Mouse (Mus musculus): ENCODE data around the gene Ccr2. TPM values are rescaled to one million over a fixed set of nuclear protein-coding genes. Genes with fewer than 3 reads are reported as not detected.

Gene Ccr2
- polyA plus RNA-seq (2012; rRNA removed): 0.16 and 0.48 TPM in 2 replicates

DNA sequence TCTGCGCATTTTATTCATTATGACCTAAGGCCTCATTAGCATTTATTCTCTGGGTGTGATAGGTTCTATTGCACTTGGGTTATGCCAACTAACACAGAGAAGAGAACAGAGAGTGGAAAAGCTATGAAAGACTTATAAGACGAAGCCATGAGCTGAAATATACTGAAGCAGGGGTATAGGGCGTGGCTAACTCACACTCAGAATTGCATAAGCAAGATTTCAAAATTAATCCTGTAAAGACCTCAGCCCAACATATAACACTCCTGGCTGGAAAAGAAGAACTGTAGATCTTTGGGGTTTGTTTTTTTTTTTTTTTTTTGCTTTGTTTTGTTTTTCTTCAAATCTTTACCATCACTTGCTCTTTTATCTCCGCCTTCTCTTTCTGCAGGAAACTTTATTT is at the start of gene Ccr2:
Ccr2 (plus strand) TSS at position 228 of the 400 bp plus-strand sequence.

DNA sequence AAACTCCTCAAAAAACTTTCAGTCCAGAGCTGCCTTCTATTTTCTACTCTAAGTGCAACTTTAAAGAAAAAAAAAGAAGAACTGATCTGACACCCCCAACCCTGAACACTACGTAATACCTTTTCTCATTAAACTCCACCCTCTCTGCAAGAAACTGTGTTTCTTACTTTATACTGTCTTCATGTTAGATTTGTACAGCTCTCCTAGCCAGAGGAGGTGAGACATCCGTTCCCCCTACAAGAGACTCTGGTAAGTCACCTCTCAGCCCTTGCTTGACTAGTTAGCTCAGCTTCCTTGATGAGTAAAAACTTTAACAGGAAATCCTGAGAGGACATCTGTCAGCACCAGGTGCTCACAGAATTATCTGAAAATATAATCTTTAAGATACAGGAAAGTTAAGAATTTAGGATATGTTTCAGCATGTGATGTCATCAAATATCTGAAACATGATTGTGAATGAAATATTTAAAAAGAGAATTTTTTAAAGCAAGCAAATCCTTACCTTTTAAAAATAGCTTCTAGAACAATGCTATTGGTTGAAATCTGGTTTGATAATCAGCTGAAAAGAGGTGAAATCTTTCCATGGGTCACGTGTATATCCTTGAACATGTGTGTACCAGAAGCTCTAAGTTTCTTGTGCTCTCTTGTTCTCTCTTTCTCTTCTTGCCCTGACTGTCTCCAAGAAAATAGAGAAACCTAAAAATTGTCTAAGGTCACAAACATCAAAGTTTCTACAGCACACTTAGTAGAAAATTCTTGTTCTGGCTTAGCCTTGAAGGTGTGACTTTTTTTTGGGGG is 19.8 kb downstream of the Ccr2 start, which contains the start of gene Ccr5:
Ccr5 (plus strand) TSS at position 157 of the 798 bp plus-strand sequence.

Other genes starting within 250 kb of the Ccr2 start
- gene Xcr1, start 239.9 kb upstream of the Ccr2 start, polyA plus RNA-seq (2012; rRNA removed): not detected in 2 replicates
- gene Ccr1, start 133.3 kb upstream of the Ccr2 start, polyA plus RNA-seq (2012; rRNA removed): 0.72 and 1.0 TPM in 2 replicates
- not detected in 2 replicates for gene Ccr1l1, start 123.5 kb upstream of the Ccr2 start, polyA plus RNA-seq (2012; rRNA removed)
- gene Ccr3, start 80.0 kb upstream of the Ccr2 start, polyA plus RNA-seq (2012; rRNA removed): 0.01 TPM in 1 of 2 replicates, not detected in the other
- gene Ccr5, start 19.6 kb downstream of the Ccr2 start, polyA plus RNA-seq (2012; rRNA removed): 0.17 and 0.75 TPM in 2 replicates
- gene 2010315B03Rik, start 210.7 kb downstream of the Ccr2 start, polyA plus RNA-seq (2012; rRNA removed): 6.3 and 9.6 TPM in 2 replicates

Data from central nervous system, embryonic 11.5 days (tissue).